Mouse (Mus musculus) stomach, postnatal 0 days (tissue): ENCODE results near the gene Adk.

Source experiments
- CTCF ChIP-seq: IDR thresholded peaks from 2 replicates; pipeline ENCODE4 v1.5.1; 2016; ENCODE audit warnings: antibody characterized with exemption, low read depth, mild to moderate bottlenecking, moderate library complexity
- EP300 ChIP-seq: optimal IDR thresholded peaks from 2 replicates; pipeline ENCODE3; 2016; ENCODE audit warnings: antibody characterized with exemption

DNA sequence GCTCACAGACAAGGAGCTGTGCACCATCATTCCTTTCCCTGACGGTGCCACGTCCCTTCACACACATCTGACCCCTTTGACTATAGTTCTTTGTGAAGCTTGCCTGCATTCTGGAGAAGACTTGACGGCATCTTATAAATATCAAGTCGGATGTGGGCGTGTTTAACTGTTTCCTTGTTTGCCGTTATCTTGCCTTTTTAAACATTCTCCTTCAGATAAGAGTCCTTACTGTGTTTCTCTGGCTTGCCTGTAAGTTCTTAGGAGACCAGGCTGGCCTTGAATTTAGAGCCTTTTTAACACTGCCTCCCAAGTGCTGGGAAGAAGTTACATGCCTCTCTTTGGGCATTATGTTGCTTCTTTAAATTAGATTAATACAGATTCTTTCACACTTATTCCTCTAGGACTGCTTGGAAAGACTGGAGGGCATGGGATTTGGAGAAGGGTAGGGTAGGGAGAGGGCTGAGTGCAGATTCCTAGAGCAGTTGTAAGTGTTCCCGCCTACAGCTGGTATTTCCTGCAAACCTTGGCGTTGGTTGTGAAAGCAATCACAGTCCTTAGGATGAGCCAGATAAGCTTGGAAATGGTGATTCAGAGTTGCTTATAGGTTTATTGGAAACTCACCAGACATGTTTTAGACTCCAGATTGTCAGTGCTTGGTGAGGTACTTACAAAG is 13.3 kb downstream of the Adk start:
- TF ChIP-seq CTCF (no peak), EP300 (no peak)
